Mouse (Mus musculus): ENCODE data around the gene Jtb. TPM values are rescaled to one million over a fixed set of nuclear protein-coding genes. Genes with fewer than 3 reads are reported as not detected.

Jtb gene
- polyA plus RNA-seq, 1 experiment from 2014 or later = 91.0 TPM

DNA sequence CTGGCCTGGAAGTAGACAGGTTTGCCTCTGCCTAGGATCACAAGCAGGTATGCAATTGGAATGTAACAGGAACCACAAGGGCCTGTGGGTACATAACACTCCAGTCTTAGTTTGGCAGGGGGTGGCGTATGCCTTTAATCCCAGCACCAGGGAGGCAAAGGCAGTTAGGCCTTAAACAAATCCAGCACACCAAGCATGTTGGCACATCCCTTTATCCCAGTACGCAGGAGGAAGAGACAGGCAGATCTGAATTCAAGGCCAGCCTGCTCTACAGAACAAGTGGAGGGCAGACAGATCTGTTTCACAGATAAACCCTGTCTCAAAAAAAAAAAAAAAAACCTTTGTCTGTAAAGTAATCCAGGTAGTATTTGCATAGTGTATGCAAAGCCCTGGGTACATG, 22.7 kb upstream of the Jtb start:
- 80% methylated on average over 2 of the region's 2 CpGs for whole genome bisulfite sequencing
- Histone ChIP-seq H3K27ac (ENCODE audit: low read length) (no peak overlapping the region), H3K4me2 (ENCODE audit: low read depth, low read length) (no peak overlapping the region), H3K4me1 (replicated peaks; ENCODE audit: control insufficient read depth, insufficient read depth, low read length) (peaks cover 15% of the 10 kb centered on the region), H3K9me3 (ENCODE audit: control insufficient read depth, low read length) (no peaks in the 10 kb centered on the region), H3K36me3 (ENCODE audit: control insufficient read depth, insufficient read depth, low read length) (peaks cover 31% of the 10 kb centered on the region), H3K4me3 (ENCODE audit: low read length) (no peak overlapping the region), H3K27me3 (ENCODE audit: control insufficient read depth, insufficient read depth, low read depth, low read length) (no peaks in the 10 kb centered on the region), H3K9ac (ENCODE audit: low read length) (no peak overlapping the region)
- ATAC-seq (ENCODE audit: low read depth) = no peak

DNA sequence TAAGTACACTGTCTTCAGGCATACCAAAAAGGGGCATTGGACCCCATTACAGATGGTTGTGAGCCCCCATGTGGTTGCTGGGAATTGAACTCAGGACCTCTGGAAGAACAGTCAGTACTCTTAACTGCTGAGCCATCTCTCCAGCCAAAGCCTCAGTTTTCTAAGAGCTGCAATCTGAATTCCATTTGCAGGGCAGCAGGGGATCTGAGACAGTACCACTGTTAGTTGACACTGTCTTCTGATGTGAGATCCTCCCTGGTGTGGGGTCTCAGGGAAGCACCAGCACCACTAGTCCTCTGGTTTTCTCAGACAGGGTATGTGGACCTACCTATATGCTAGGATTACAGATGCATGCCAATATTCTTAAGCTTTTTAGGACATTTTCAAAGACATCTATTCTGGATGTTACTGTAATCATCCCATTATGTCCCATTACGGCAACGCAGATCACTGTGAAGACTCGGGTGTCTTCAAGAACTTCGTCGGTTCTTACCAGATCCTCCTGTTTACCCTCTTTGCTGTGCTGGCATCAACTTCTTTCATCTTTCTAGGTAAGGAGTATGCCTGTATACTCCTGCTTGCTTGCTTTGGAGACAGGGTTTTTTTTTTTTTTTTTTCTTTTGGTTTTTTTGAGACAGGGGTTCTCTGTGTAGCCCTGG, 21.4 kb upstream of the Jtb start:
- Histone ChIP-seq H3K9ac (ENCODE audit: low read length) (no peak overlapping the region), H3K27me3 (ENCODE audit: control insufficient read depth, insufficient read depth, low read depth, low read length) (no peaks in the 10 kb centered on the region), H3K27ac (ENCODE audit: low read length) (no peak overlapping the region), H3K4me1 (replicated peaks; ENCODE audit: control insufficient read depth, insufficient read depth, low read length) (peaks cover 20% of the 10 kb centered on the region), H3K4me3 (ENCODE audit: low read length) (no peak overlapping the region), H3K36me3 (ENCODE audit: control insufficient read depth, insufficient read depth, low read length) (peaks cover 31% of the 10 kb centered on the region), H3K4me2 (ENCODE audit: low read depth, low read length) (no peak overlapping the region), H3K9me3 (ENCODE audit: control insufficient read depth, low read length) (no peaks in the 10 kb centered on the region)
- no peak for ATAC-seq (ENCODE audit: low read depth)
- WGBS = 86% methylated on average over 5 of the region's 5 CpGs

DNA sequence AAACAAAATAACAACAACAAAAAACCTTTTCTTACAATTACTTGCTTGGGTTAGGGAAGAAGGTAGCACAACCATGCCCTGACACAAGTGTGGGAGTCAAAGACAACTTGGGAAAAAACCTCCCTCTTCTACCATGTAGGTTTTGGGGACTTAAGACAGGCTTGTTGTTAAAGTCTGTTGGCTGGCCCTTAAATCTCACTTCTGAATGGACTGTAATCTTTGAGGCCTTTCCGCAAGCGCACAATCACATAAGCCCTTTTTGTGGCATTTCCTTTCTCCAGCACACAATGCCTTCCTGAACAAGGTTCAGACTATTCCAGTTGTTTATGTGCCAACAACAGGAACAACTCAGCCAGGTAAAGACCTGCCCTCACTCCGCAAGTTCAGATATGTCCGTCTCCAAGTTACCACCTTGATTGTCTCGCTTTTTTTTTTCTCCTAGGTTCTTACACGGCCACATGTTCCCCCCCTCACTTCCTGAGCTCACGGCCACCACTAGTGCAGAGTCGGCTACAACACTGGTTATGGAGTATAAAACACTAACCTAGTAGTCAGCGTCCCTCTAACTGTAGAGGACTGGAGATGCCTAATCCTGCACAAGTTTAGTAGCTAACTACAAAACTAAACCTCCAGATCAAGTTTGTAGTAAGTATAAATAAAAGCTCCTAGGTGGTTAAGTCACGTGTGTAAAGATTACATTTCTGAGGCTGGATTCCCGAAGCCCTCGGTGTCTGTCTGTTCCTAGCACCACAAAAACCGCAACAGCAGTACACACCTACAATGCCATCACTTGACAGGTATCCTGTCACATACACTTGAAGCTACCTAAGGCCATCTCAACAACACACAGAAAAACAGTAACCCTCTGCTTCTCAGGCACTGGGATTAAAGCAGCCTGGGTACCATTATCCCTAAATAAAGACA, 19.7 kb upstream of the Jtb start:
- H3K27me3 ChIP-seq (ENCODE audit: control insufficient read depth, insufficient read depth, low read depth, low read length) = no peaks in the 10 kb centered on the region
- whole genome bisulfite sequencing = 61% methylated on average over 13 of the region's 13 CpGs
- H3K36me3 ChIP-seq (ENCODE audit: control insufficient read depth, insufficient read depth, low read length) = peaks cover 31% of the 10 kb centered on the region
- H3K9ac ChIP-seq (ENCODE audit: low read length) = no peak overlapping the region
- H3K27ac ChIP-seq (ENCODE audit: low read length) = no peak overlapping the region
- peaks cover 20% of the 10 kb centered on the region for H3K4me1 ChIP-seq (replicated peaks; ENCODE audit: control insufficient read depth, insufficient read depth, low read length)
- H3K4me2 ChIP-seq (ENCODE audit: low read depth, low read length) = peak overlapping the region; percentile 89
- ATAC-seq (ENCODE audit: low read depth) = no peak
- no peaks in the 10 kb centered on the region for H3K9me3 ChIP-seq (ENCODE audit: control insufficient read depth, low read length)
- H3K4me3 ChIP-seq (ENCODE audit: low read length) = peak overlapping the region; percentile 58

DNA sequence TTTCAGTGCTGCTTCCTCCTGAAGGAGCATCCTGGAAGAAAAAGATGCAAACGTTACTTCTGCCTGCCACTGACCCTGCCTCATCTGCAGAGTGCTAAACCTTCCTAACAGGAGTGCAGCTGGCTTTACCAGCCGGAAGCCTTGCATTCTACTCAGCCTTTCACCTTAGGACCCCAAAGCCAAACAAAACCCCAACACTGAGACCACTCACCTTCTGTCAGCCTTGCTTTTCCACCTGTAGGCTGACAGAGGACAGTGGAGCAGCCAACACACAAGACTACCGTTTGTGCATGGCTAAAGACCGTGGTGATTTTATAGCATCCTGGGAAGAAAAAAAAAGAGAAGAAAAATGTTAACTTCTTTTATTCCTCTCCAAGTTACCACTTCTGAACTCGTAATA, 18.7 kb upstream of the Jtb start:
- Histone ChIP-seq H3K9me3 (ENCODE audit: control insufficient read depth, low read length) (no peaks in the 10 kb centered on the region), H3K4me1 (replicated peaks; ENCODE audit: control insufficient read depth, insufficient read depth, low read length) (peaks cover 20% of the 10 kb centered on the region), H3K27ac (ENCODE audit: low read length) (no peak overlapping the region), H3K4me3 (ENCODE audit: low read length) (peak overlapping the region; percentile 58), H3K27me3 (ENCODE audit: control insufficient read depth, insufficient read depth, low read depth, low read length) (no peaks in the 10 kb centered on the region), H3K36me3 (ENCODE audit: control insufficient read depth, insufficient read depth, low read length) (peaks cover 29% of the 10 kb centered on the region), H3K4me2 (ENCODE audit: low read depth, low read length) (peak overlapping the region; percentile 89), H3K9ac (ENCODE audit: low read length) (peak overlapping the region; percentile 74)
- 6% methylated on average over 5 of the region's 5 CpGs for WGBS
- ATAC-seq (ENCODE audit: low read depth) = no peak

DNA sequence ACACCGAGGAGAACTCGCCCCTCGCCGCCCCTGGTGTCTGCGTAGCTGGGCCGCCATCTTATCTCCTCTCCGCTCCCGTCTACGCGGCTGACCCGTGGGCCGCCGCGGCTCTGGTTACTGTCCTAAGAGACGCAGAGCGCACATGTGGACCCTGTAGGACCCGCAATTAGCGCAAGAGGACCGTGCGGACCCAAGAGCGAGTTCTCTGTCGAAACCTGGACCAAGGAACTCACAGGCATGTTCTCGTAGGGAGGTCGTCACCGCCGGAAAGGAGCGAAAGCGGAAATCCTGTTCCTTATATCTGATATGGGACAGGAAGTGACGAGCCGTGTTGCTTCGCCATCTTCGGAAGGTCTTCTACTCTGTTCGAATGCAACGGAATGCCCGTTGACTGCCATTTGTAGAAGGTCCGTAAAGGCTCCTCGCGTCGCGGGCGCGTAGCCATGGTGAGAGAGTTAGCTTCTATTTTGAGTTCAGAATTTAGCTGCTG, 18.0 kb upstream of the Jtb start, which contains the start of the genes Rps27 and Rab13:
Rps27 (minus strand) TSS at position 275 of the 490 bp plus-strand sequence.
Rab13 (plus strand) TSS at position 319 of the 490 bp plus-strand sequence.
- under 1% methylated on average over 42 of the region's 42 CpGs for whole genome bisulfite sequencing
- Histone ChIP-seq H3K4me3 (ENCODE audit: low read length) (peak within 1 kb of the TSS; percentile 58), H3K9me3 (ENCODE audit: control insufficient read depth, low read length) (no peaks in the 10 kb centered on the region), H3K4me2 (ENCODE audit: low read depth, low read length) (peak within 1 kb of the TSS; percentile 89), H3K27me3 (ENCODE audit: control insufficient read depth, insufficient read depth, low read depth, low read length) (no peaks in the 10 kb centered on the region), H3K27ac (ENCODE audit: low read length) (peak within 1 kb of the TSS; percentile 56), H3K9ac (ENCODE audit: low read length) (peak within 1 kb of the TSS; percentile 74), H3K4me1 (replicated peaks; ENCODE audit: control insufficient read depth, insufficient read depth, low read length) (peaks cover 20% of the 10 kb centered on the region), H3K36me3 (ENCODE audit: control insufficient read depth, insufficient read depth, low read length) (peaks cover 24% of the 10 kb centered on the region)
- ATAC-seq (ENCODE audit: low read depth) = peak; percentile 96

DNA sequence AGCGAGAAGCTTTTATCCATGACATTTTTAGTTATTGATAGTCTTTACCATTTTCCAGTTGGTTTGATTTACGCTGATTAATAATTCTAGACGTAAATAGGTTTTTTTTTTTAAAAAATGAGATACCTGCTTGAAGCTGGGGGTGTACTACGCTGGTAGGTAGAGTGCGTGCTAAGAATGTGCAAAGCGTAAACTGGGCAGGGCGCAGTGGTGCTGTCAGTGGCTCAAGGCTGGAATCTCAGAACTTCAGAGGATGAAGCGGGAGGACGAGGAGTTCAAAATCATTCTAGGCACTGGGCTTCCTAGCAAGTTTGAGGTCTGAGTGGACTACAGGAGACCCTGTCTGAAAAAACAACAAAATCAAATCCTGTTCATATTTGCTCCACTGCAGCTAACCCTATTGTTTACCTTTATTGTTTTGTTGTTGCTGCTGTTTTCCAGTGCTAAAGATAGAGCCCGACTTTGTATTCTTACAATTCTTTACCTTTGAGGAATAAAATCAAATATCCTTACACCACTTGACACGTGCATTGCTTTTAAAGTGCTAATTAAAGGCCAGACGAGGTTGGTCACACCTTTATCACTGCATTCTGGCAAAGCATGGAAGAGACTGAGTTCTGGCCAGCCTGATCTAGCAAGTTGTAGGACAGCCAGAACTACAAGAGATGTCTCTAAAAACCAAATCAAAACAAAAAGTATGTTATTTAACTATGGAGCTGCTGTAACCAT, 17.3 kb upstream of the Jtb start:
- Histone ChIP-seq H3K36me3 (ENCODE audit: control insufficient read depth, insufficient read depth, low read length) (peaks cover 18% of the 10 kb centered on the region), H3K9ac (ENCODE audit: low read length) (peak overlapping the region; percentile 55), H3K9me3 (ENCODE audit: control insufficient read depth, low read length) (no peaks in the 10 kb centered on the region), H3K4me2 (ENCODE audit: low read depth, low read length) (peak overlapping the region; percentile 71), H3K4me3 (ENCODE audit: low read length) (peak overlapping the region; percentile 58), H3K27ac (ENCODE audit: low read length) (peak overlapping the region; percentile 56), H3K27me3 (ENCODE audit: control insufficient read depth, insufficient read depth, low read depth, low read length) (no peaks in the 10 kb centered on the region), H3K4me1 (replicated peaks; ENCODE audit: control insufficient read depth, insufficient read depth, low read length) (peaks cover 20% of the 10 kb centered on the region)
- peak; percentile 45; the same call in 1 of the 2 replicates for ATAC-seq (ENCODE audit: low read depth)
- 11% methylated on average over 12 of the region's 12 CpGs for WGBS

DNA sequence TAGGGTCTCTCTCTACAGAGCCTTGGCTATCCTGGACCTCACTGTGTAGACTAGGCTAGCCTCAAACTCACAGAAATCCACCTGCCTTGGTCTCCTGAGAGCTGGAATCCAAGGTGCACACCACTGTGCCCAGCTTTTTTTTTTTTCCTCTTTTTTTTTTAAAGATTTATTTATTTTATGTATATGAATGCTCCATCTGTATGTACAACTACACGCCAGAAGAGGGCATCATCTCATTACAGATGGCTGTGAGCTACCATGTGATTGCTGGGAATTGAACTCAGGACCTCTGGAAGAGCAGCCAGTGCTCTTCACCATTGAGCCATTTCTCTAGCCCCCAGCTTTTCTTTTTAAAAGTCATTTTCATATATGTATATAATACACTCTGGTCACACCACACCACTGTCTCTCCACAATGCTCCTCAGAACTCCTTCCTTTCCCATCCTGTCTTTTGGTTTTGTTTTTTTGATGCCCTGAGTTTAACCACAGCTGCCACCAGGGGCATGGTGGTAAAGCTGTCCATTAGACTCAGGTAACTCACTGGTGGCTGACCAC, 15.5 kb upstream of the Jtb start:
- Histone ChIP-seq H3K36me3 (ENCODE audit: control insufficient read depth, insufficient read depth, low read length) (peaks cover 10% of the 10 kb centered on the region), H3K27ac (ENCODE audit: low read length) (no peak overlapping the region), H3K4me1 (replicated peaks; ENCODE audit: control insufficient read depth, insufficient read depth, low read length) (peaks cover 23% of the 10 kb centered on the region), H3K4me2 (ENCODE audit: low read depth, low read length) (no peak overlapping the region), H3K27me3 (ENCODE audit: control insufficient read depth, insufficient read depth, low read depth, low read length) (no peaks in the 10 kb centered on the region), H3K9me3 (ENCODE audit: control insufficient read depth, low read length) (no peaks in the 10 kb centered on the region), H3K9ac (ENCODE audit: low read length) (no peak overlapping the region), H3K4me3 (ENCODE audit: low read length) (no peak overlapping the region)
- 18% methylated on average over 1 of the region's 1 CpGs for WGBS
- no peak for ATAC-seq (ENCODE audit: low read depth)

DNA sequence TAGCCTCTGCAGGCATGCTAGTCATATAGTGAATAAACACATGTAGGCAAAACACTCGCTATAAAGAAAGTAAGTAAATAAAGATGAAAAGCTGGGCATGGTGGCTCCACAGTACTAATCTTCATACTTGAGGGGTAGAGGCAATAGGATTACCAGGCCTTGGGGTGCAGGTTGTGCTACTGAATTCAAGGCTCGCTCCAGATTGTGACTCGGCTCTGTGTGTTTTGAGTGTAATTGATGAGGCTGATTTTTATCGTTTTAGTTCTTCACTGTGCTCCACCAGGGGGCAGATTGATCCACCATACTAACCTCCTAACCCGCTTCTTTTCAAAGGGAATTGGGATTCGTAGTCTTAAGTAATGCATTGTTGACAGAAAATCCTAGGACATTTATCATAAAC, 11.3 kb upstream of the Jtb start:
- Histone ChIP-seq H3K27ac (ENCODE audit: low read length) (peak overlapping the region; percentile 96), H3K9ac (ENCODE audit: low read length) (peak overlapping the region; percentile 75), H3K36me3 (ENCODE audit: control insufficient read depth, insufficient read depth, low read length) (peaks cover 4% of the 10 kb centered on the region), H3K4me1 (replicated peaks; ENCODE audit: control insufficient read depth, insufficient read depth, low read length) (peaks cover 12% of the 10 kb centered on the region), H3K9me3 (ENCODE audit: control insufficient read depth, low read length) (no peaks in the 10 kb centered on the region), H3K4me2 (ENCODE audit: low read depth, low read length) (peak overlapping the region; percentile 74), H3K4me3 (ENCODE audit: low read length) (peak overlapping the region; percentile 60), H3K27me3 (ENCODE audit: control insufficient read depth, insufficient read depth, low read depth, low read length) (no peaks in the 10 kb centered on the region)
- 7% methylated on average over 6 of the region's 6 CpGs for WGBS
- peak; percentile 60; the same call in 1 of the 2 replicates for ATAC-seq (ENCODE audit: low read depth)

Measured in lung, embryonic 16.5 days (tissue).